Mouse (Mus musculus): Measurements from ENCODE around the gene Lsg1. TPM values are rescaled to one million over a fixed set of nuclear protein-coding genes. Genes with fewer than 3 reads are reported as not detected.

Gene Lsg1
- 68.8 TPM for polyA plus RNA-seq (2017; shearing (Covaris generic))

GRCm38 (mm10) chr16:30587494-30588327, at the start of gene Lsg1:
TSS of gene Lsg1 (minus strand) at chr16:30587592.

DNA sequence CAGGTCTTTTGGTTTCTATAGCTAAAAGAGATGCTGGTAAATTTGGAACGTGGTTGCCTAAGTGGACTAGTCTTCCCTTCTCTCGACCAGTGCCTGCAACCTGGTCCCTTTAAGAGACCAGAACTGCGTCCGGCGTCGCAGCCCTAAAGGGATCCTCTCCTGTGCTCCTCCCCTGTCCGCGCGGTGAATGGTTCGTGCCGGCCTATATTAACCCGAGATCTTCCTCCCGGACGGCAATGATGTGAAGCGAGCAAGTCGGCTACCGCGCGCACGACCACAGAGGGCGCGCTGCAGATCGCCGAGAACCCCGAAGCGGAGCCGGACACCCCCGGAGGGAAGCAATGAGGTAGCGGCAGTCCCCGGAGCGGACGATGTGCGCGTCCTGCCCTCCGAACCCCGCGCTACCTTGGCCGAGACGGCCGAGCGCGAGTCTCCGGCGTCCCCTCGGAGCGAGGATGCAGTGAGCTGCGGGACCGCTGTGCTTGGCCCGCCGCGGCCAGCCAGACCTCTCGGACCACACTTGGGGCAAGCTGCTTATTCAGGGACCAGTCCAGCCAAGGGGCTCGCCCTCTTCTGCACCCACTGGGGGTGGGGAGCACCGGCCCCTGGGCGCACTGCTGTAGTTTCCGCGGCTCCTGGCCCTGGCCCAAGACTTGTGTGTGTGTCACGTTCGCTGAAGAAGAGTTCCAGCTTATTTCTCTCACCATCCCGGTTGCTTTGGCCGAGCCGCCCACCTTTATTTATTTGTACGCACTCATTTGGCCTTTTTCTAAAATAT, 12.3 kb upstream of the Lsg1 start, which contains the start of gene Fam43a:
Fam43a (plus strand) TSS at position 233 of the 778 bp plus-strand sequence.

GRCm38 (mm10) chr16:30550748-30551192, 36.6 kb downstream of the Lsg1 start, which contains the start of gene Tmem44:
TSS of gene Tmem44 (minus strand) at chr16:30550842.

Other genes starting within 250 kb of the Lsg1 start
- gene Atp13a3, start 181.6 kb downstream of the Lsg1 start, polyA plus RNA-seq (2017; shearing (Covaris generic)) = 65.1 TPM
- not detected for gene Tmem44, start 36.8 kb downstream of the Lsg1 start, polyA plus RNA-seq (2017; shearing (Covaris generic))
- 26.8 TPM for gene Fam43a, start 12.1 kb upstream of the Lsg1 start, polyA plus RNA-seq (2017; shearing (Covaris generic))

Data from effector memory CD4-positive, alpha-beta T cell, adult 5 months (primary cell).